Mouse (Mus musculus): Measurements from ENCODE around the gene Gm1330. TPM values are rescaled to one million over a fixed set of nuclear protein-coding genes. Genes with fewer than 3 reads are reported as not detected.
"Not testable (repeated sequence)": the region's sequence is repeated elsewhere in the genome, so short reads cannot be mapped to it uniquely, and the experiment has no call there.

The Gm1330 gene
- polyA plus RNA-seq (2012; ENCODE audit: insufficient read depth, insufficient read length, missing spikeins): not detected in 2 replicates

DNA sequence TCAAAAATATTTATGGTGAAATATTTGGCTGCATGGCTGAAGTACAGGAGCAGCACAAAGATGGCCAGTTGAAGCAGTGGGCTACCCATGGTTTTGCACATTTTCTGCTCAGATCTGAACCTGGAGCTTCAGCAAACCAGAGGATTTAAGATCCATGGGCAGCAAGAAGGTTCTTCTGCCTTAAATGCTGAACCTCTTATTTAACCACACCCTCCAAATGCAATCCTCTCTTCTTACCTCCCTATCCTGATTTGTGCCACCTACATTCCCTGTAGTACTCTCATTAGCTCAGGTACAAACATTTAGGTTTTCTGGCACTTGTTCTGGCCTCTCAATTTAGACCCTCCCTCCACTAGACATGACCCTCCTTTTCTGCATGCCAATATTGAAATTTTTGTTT lies at the start of gene Gm1330:
Gm1330 (minus strand) TSS at position 101 of the 400 bp plus-strand sequence.
- Histone ChIP-seq H3K4me3 (ENCODE audit: insufficient read depth, low read length) (no peak within 1 kb of the TSS), H3K4me1 (ENCODE audit: control insufficient read depth, insufficient read depth, low read length) (peaks cover 3% of the 10 kb centered on the region), H3K27ac (ENCODE audit: insufficient read depth, low read depth, low read length) (no peak within 1 kb of the TSS)
- TF ChIP-seq POLR2A (IDR thresholded peaks at IDR 0.05; ENCODE audit: borderline replicate concordance, low read depth, low read length): no peak
- no peak for TF ChIP-seq CTCF (IDR thresholded peaks at IDR 0.05; ENCODE audit: low read depth, low read length)

DNA sequence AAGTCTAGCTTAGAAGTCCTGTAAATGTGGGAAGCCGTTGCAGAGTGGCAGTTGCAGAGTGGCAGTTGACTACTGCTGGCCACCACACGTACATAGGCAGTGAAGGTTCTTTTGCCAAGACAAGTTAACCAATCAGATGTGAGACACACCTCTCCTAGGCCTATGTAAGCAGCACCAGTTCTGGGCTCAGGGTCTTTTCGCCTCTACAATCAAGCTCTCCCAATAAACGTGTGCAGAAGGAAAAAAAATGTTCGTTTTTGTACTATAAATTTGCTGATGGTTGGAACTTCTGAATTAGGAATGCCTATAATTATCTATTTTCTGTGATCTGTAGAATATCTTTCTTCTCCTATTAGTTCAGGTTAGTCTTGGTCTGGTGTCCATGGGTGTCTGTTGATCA lies 14.1 kb upstream of the Gm1330 start, which contains the start of gene Gm10750:
Gm10750 (minus strand) TSS at position 101 of the 400 bp plus-strand sequence.
- not testable (repeated sequence) for H3K27ac ChIP-seq (ENCODE audit: insufficient read depth, low read depth, low read length); H3K4me3 ChIP-seq (ENCODE audit: insufficient read depth, low read length); H3K4me1 ChIP-seq (ENCODE audit: control insufficient read depth, insufficient read depth, low read length)

DNA sequence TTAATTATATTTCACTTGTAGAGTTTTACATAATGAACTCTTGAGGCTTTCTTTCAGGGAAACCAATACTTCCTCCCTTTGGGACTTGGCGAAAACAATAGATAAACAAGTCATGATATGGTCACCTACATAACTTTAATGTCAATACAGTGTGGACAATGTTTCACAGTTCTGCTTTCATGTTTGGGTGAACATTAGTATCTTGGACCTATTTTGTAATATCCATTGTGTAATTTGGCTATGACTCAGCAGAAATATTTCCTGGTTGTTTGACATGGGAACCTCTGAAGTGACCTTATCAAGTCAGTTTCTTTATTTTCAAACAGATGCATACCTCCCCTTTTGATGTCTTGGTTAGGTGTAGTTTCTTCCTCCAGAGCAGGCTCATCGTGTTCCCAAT lies 1.8 kb upstream of the Gm1330 start:
- no peak overlapping the region for H3K4me3 ChIP-seq (ENCODE audit: insufficient read depth, low read length)
- TF ChIP-seq CTCF (IDR thresholded peaks at IDR 0.05; ENCODE audit: low read depth, low read length) (no peak), POLR2A (IDR thresholded peaks at IDR 0.05; ENCODE audit: borderline replicate concordance, low read depth, low read length) (no peak)
- H3K27ac ChIP-seq (ENCODE audit: insufficient read depth, low read depth, low read length): no peak overlapping the region
- peaks cover 3% of the 10 kb centered on the region for H3K4me1 ChIP-seq (ENCODE audit: control insufficient read depth, insufficient read depth, low read length)

DNA sequence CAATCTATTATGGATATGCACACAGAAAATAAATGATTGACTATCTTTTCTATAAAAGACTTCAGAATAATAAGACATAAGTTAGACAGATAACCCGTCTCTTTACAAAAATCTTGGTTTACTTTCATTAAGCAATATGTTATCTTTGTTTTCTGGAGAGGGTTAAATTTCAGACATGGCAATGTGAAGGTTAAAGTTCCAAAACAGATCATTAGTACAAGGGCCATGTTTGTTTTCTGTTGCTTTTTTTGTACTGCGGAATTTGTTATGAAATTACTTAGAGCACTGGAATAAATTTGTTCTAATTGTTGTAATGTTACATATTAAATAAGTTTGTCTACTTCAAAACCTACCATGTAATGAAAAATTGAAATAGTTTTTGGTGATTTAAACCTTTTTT lies 7.9 kb downstream of the Gm1330 start:
- H3K27ac ChIP-seq (ENCODE audit: insufficient read depth, low read depth, low read length): no peak overlapping the region
- H3K4me3 ChIP-seq (ENCODE audit: insufficient read depth, low read length): no peak overlapping the region
- H3K4me1 ChIP-seq (ENCODE audit: control insufficient read depth, insufficient read depth, low read length): no peaks in the 10 kb centered on the region
- TF ChIP-seq POLR2A (IDR thresholded peaks at IDR 0.05; ENCODE audit: borderline replicate concordance, low read depth, low read length) (no peak), CTCF (IDR thresholded peaks at IDR 0.05; ENCODE audit: low read depth, low read length) (no peak)

Other genes with a start within 250 kb of the Gm1330 start
- gene Cst11, start 231.8 kb downstream of the Gm1330 start, polyA plus RNA-seq (2012; ENCODE audit: insufficient read depth, insufficient read length, missing spikeins): not detected in 2 replicates
- not detected in 2 replicates for gene 8030411F24Rik, start 221.2 kb downstream of the Gm1330 start, polyA plus RNA-seq (2012; ENCODE audit: insufficient read depth, insufficient read length, missing spikeins)
- gene Cst12, start 213.9 kb downstream of the Gm1330 start, polyA plus RNA-seq (2012; ENCODE audit: insufficient read depth, insufficient read length, missing spikeins): not detected in 2 replicates
- gene Cst8, start 204.5 kb downstream of the Gm1330 start, polyA plus RNA-seq (2012; ENCODE audit: insufficient read depth, insufficient read length, missing spikeins): not detected in 2 replicates
- not detected in 2 replicates for gene Cst13, start 183.2 kb downstream of the Gm1330 start, polyA plus RNA-seq (2012; ENCODE audit: insufficient read depth, insufficient read length, missing spikeins)
- gene Cst9, start 168.1 kb downstream of the Gm1330 start, polyA plus RNA-seq (2012; ENCODE audit: insufficient read depth, insufficient read length, missing spikeins): not detected in 2 replicates
- not detected in 2 replicates for gene 9230104L09Rik, start 138.2 kb downstream of the Gm1330 start, polyA plus RNA-seq (2012; ENCODE audit: insufficient read depth, insufficient read length, missing spikeins)
- gene Cst3, start 127.6 kb downstream of the Gm1330 start, polyA plus RNA-seq (2012; ENCODE audit: insufficient read depth, insufficient read length, missing spikeins): 2,557 and 2,597 TPM in 2 replicates
- gene Gm10750, start 14.0 kb upstream of the Gm1330 start, polyA plus RNA-seq (2012; ENCODE audit: insufficient read depth, insufficient read length, missing spikeins): not detected in 2 replicates